Mouse (Mus musculus) ES-E14 (cell line): ENCODE results near the gene Rab5b.

Experiments used
- CHD2 ChIP-seq: IDR thresholded peaks from 2 replicates; pipeline ENCODE4 v1.6.1; 2014; ENCODE audit warnings: mild to moderate bottlenecking, low read depth, low read length, inconsistent platforms
- HCFC1 ChIP-seq: IDR thresholded peaks from 2 replicates; pipeline ENCODE4 v1.6.1; 2012; ENCODE audit warnings: low read length, inconsistent platforms, borderline replicate concordance; ENCODE audit not compliant: insufficient read depth
- MAFK ChIP-seq: IDR thresholded peaks from 2 replicates; pipeline ENCODE4 v1.6.1; 2014; ENCODE audit warnings: mild to moderate bottlenecking, low read depth, low read length, inconsistent platforms; ENCODE audit not compliant: insufficient read depth

DNA sequence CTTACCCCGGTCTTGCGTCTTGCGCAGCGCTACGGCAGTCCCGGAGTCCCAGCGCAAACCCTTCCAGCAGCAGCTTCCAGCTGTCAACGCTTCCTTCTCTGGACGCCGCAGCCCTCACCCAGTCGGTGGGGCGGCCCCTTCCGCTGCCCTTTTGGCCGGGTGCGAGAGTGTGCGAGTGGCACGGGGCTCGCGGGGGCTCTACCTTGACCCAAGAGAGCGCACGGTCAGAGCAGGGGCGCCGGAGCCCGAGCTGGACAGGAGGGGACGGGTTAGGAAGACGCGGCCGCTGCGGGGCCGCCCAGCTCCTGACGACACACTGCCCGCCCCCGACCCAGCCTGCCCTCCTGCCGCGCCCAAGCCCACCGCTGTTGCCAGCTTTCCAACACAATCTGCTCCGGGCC is 47.7 kb upstream of the Rab5b start:
- TF ChIP-seq CHD2 (no peak), HCFC1 (no peak), MAFK (no peak)
